Mouse (Mus musculus) heart, adult 2 months (tissue): ENCODE measurements around the gene Pgpep1l. TPM values are rescaled to one million over a fixed set of nuclear protein-coding genes. Genes with fewer than 3 reads are reported as not detected.
A peak's percentile ranks its signal among the peaks of the same experiment; 100 is the strongest.

Source experiments
- DNase-seq, 2 experiments: peaks; one replicate each; pipeline ENCODE4 v3.0.0; 2021
- H3K27ac ChIP-seq: fragments of 200-600 bp; 2 replicates; pipeline ENCODE4 v1.8.1; 2022
- H3K27me3 ChIP-seq: fragments of 200-500 bp; 2 replicates; pipeline ENCODE4 v1.6.1; 2012; ENCODE audit warnings: mild to moderate bottlenecking, low read length, inconsistent platforms, mixed read lengths; ENCODE audit not compliant: control insufficient read depth, insufficient read depth
- H3K36me3 ChIP-seq: fragments of 200-500 bp; 2 replicates; pipeline ENCODE4 v1.6.1; 2012; ENCODE audit warnings: low read length, inconsistent platforms; ENCODE audit not compliant: control insufficient read depth, insufficient read depth
- H3K4me1 ChIP-seq: fragments of 200-500 bp; 2 replicates; pipeline ENCODE4 v1.6.1; 2011; ENCODE audit warnings: low read length; ENCODE audit not compliant: control insufficient read depth, insufficient read depth
- H3K4me3 ChIP-seq: fragments of 200-600 bp; 2 replicates; pipeline ENCODE4 v1.8.1; 2022
- H3K79me2 ChIP-seq: fragments of 200-500 bp; replicated peaks from 2 replicates; pipeline ENCODE4 v1.6.1; 2012; ENCODE audit warnings: mild to moderate bottlenecking, inconsistent platforms, low read length, moderate library complexity, mixed read lengths; ENCODE audit not compliant: control insufficient read depth, insufficient read depth
- H3K9ac ChIP-seq: fragments of 200-500 bp; 2 replicates; pipeline ENCODE4 v1.6.1; 2012; ENCODE audit warnings: low read depth, mild to moderate bottlenecking, control low read depth, inconsistent platforms, low read length, mixed read lengths
- CTCF ChIP-seq: fragments of 200-600 bp; IDR thresholded peaks from 2 replicates; pipeline ENCODE4 v1.8.1; 2022; ENCODE audit warnings: antibody characterized with exemption, mild to moderate bottlenecking, moderate library complexity
- EP300 ChIP-seq: fragments of 200-500 bp; IDR thresholded peaks from 2 replicates; pipeline ENCODE4 v1.6.1; 2011; ENCODE audit warnings: low read depth, low read length, control low read depth; ENCODE audit not compliant: insufficient read depth
- POLR2A ChIP-seq: fragments of 200-500 bp; IDR thresholded peaks from 2 replicates; pipeline ENCODE4 v1.6.1; 2011; ENCODE audit warnings: mild to moderate bottlenecking, low read depth, low read length, control low read depth; ENCODE audit not compliant: insufficient read depth
- WGBS: fragments of 180-500 bp; shearing (Covaris S2); methylation state at CpG from one replicate; pipeline ENCODE4 v1.1.7; 2018; 5-methylcytosine and 5-hydroxymethylcytosine counted together
- intact Hi-C: fragments of 180-260 bp; cut with DNase I; formaldehyde crosslinking; loops from one replicate; pipeline ENCODE4 v1.15.1; 2025
- polyA plus RNA-seq: library from polyadenylated mRNA; depleted of rRNA; stranded (reverse); fragments of >200 nt; gene quantifications from 2 replicates; pipeline ENCODE4 v1.2.3, GENCODE M21; 2012
- total RNA-seq, 2 experiments: library from RNA; stranded (reverse); gene quantifications; 2 replicates each; pipeline ENCODE4 v1.2.3; 2021

The Pgpep1l gene
- total and polyA plus RNA-seq, 3 experiments = 0.12 TPM; not detected in 2

GRCm38 (mm10) chr7:68211883-68212282, 52.1 kb downstream of the Pgpep1l start:
- Histone ChIP-seq H3K9ac (no peak overlapping the region), H3K4me3 (no peak overlapping the region), H3K79me2 (no peaks in the 10 kb centered on the region), H3K27ac (no peak overlapping the region), H3K36me3 (no peaks in the 10 kb centered on the region), H3K4me1 (no peaks in the 10 kb centered on the region), H3K27me3 (no peaks in the 10 kb centered on the region)
- WGBS = 92% methylated on average over 7 of the region's 7 CpGs
- TF ChIP-seq CTCF (no peak), EP300 (no peak), POLR2A (no peak)
- intact Hi-C loops = no loop called here
- no peak for DNase-seq

GRCm38 (mm10) chr7:68210417-68210816, 53.6 kb downstream of the Pgpep1l start:
- no peak overlapping the region for H3K4me3 ChIP-seq
- no peak overlapping the region for H3K9ac ChIP-seq
- TF ChIP-seq CTCF (no peak), EP300 (no peak), POLR2A (no peak)
- intact Hi-C loops = no loop called here
- H3K4me1 ChIP-seq = no peaks in the 10 kb centered on the region
- H3K36me3 ChIP-seq = no peaks in the 10 kb centered on the region
- H3K27me3 ChIP-seq = no peaks in the 10 kb centered on the region
- DNase-seq = no peak
- H3K79me2 ChIP-seq = no peaks in the 10 kb centered on the region
- WGBS = 43% methylated on average over 4 of the region's 4 CpGs
- H3K27ac ChIP-seq = no peak overlapping the region

DNA sequence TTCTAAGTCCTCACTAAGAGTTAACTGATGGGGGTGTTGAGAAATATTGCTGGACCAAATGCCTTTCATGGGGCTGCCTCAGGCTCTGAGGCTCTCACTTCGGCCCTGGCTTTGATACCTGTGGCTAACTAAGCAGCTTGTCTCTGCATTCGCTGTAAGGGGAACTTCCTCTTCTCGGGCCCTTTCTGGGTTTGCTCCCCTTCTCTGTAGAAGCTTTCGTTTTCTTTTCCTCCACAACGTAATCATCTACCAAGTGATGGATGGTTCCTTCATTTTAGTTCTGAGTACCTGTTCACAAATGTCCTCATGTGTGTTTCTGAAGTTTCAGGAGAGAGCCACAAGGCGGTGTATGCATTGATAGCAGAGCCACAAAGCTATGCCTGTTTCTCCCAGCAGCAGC, 55.0 kb downstream of the Pgpep1l start:
- no peak for DNase-seq
- WGBS = 96% methylated on average over 6 of the region's 6 CpGs

DNA sequence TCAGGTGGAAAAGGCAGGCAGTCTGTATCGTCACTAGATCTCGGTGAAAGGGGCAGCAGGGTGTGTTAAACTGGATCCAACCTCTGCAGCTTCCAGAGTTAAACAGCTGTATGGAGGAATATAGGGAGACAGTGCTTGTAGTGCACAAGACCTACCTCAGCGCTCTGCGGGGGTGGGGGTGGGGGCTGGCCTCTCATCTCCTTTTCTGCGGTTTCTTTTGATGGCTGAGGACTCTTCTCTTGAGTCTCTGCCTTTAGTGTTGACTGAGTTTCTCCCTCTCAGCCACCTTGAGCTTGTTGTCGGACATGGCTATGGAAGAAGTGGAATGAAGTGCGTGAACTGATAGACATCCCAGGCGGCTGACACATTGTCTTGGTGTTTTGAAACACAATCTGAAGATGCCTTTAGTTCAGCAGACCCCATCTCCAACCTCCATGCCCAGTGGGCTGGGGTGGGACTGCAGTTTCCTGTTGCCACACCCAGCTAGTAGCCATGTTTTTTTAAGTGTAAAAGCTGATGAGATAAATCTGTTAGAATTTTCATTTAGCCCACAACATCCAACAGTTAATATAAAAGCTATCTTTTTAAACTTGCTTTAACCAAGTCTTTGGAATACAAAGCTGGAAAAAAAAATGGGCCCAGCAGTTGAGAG, 58.1 kb downstream of the Pgpep1l start:
- Histone ChIP-seq H3K9ac (no peak overlapping the region), H3K27ac (no peak overlapping the region), H3K4me3 (no peak overlapping the region), H3K4me1 (no peaks in the 10 kb centered on the region), H3K79me2 (no peaks in the 10 kb centered on the region), H3K36me3 (no peaks in the 10 kb centered on the region), H3K27me3 (no peaks in the 10 kb centered on the region)
- no peak for DNase-seq
- WGBS = 92% methylated on average over 8 of the region's 8 CpGs
- intact Hi-C loops = loop anchor here (5.0 kb wide), 2 partner anchors 46 to 96 kb away; no protein-coding TSS in a partner anchor
- TF ChIP-seq CTCF = no peak
- TF ChIP-seq EP300 = no peak
- no peak for TF ChIP-seq POLR2A

More for the DNA sequence above, 55.0 kb downstream of the Pgpep1l start:
- TF ChIP-seq EP300 (no peak), CTCF (no peak), POLR2A (no peak)
- no peak overlapping the region for H3K4me3 ChIP-seq
- H3K27me3 ChIP-seq = no peaks in the 10 kb centered on the region
- intact Hi-C loops = loop anchor here (5.0 kb wide), 2 partner anchors 43 to 93 kb away; no protein-coding TSS in a partner anchor
- H3K9ac ChIP-seq = no peak overlapping the region
- no peaks in the 10 kb centered on the region for H3K4me1 ChIP-seq
- H3K79me2 ChIP-seq = no peaks in the 10 kb centered on the region
- no peaks in the 10 kb centered on the region for H3K36me3 ChIP-seq
- H3K27ac ChIP-seq = no peak overlapping the region

DNA sequence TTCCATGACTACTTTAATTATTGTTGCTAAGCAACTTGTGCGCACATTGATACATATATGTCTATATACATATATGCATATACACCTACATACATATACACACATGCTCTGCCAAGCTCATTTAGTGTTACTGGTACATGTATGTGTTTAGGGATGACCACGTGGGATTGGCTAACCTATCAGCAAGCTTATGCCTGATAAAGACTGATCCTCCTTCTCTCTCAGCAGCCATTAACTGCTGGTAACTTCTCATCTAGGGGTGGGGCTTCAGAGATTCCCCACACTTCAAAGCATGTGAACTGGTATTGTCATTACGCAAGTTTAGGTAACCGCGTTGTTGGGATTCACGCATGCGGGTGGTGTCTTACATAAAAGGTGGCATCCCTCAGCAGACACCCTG, 64.4 kb downstream of the Pgpep1l start:
- no peak overlapping the region for H3K4me3 ChIP-seq
- H3K4me1 ChIP-seq = no peaks in the 10 kb centered on the region; the same call in 1 of the 2 replicates
- TF ChIP-seq EP300 (no peak), POLR2A (no peak), CTCF (no peak)
- no peaks in the 10 kb centered on the region for H3K27me3 ChIP-seq
- WGBS = 97% methylated on average over 7 of the region's 7 CpGs
- no peaks in the 10 kb centered on the region for H3K36me3 ChIP-seq
- DNase-seq = no peak
- H3K79me2 ChIP-seq = no peaks in the 10 kb centered on the region
- H3K27ac ChIP-seq = no peak overlapping the region
- H3K9ac ChIP-seq = no peak overlapping the region
- intact Hi-C loops = no loop called here

- intact Hi-C loops = no loop called here
- peak in 1 of 2 experiments; percentile 30 for DNase-seq
These were observed 69.9 kb downstream of the Pgpep1l start for GRCm38 (mm10) chr7:68193958-68194695.

More at GRCm38 (mm10) chr7:68193958-68194695, 69.9 kb downstream of the Pgpep1l start:
- H3K9ac ChIP-seq = no peak overlapping the region
- H3K27me3 ChIP-seq = no peaks in the 10 kb centered on the region
- no peak for TF ChIP-seq EP300
- no peak for TF ChIP-seq POLR2A
- TF ChIP-seq CTCF = no peak
- no peak overlapping the region for H3K27ac ChIP-seq
- no peak overlapping the region for H3K4me3 ChIP-seq
- H3K36me3 ChIP-seq = no peaks in the 10 kb centered on the region
- WGBS = 59% methylated on average over 15 of the region's 15 CpGs
- no peaks in the 10 kb centered on the region; the same call in 1 of the 2 replicates for H3K4me1 ChIP-seq
- H3K79me2 ChIP-seq = no peaks in the 10 kb centered on the region
